Mouse (Mus musculus): ENCODE data around the gene Cfap298. TPM values are rescaled to one million over a fixed set of nuclear protein-coding genes. Genes with fewer than 3 reads are reported as not detected.

The Cfap298 gene
- polyA plus RNA-seq, 1 experiment from 2014 or later = 43.1 TPM

DNA sequence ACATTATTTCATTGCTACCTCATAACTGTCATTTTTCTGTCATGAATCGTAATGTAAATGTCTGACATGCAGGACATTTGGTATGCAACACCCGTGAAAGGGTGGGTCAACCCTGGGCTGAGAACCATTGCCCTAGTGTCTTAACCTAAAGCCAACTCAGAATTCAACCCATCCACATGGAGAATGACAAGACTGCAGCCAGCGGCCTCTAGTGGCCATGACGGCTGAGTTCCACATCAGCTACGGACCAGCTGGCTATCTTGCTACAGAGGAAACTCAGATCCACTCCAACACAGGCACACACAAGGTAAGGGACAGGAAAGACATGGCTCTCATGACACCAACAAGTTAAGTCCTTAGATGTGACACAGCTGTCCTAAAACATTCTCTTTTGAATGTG lies 9.5 kb downstream of the Cfap298 start:
- Histone ChIP-seq H3K4me1 (ENCODE audit: control insufficient read depth, insufficient read depth, low read length) (no peaks in the 10 kb centered on the region), H3K4me3 (ENCODE audit: low read depth, low read length) (no peak overlapping the region), H3K9ac (ENCODE audit: low read length) (no peak overlapping the region), H3K36me3 (ENCODE audit: control insufficient read depth, insufficient read depth, low read length) (no peaks in the 10 kb centered on the region), H3K9me3 (ENCODE audit: control insufficient read depth, low read length) (no peaks in the 10 kb centered on the region), H3K27ac (replicated peaks; ENCODE audit: low read depth, low read length) (no peak overlapping the region), H3K27me3 (ENCODE audit: control insufficient read depth, insufficient read depth, low read length) (no peaks in the 10 kb centered on the region), H3K4me2 (ENCODE audit: low read depth, severe bottlenecking) (no peak overlapping the region)
- WGBS = 25% methylated on average over 5 of the region's 5 CpGs
- ATAC-seq (ENCODE audit: insufficient number of reproducible peaks, low FRiP score, low TSS enrichment, low read depth) (no peak), DNase-seq (ENCODE audit: low spot score) (peak; percentile 78)

DNA sequence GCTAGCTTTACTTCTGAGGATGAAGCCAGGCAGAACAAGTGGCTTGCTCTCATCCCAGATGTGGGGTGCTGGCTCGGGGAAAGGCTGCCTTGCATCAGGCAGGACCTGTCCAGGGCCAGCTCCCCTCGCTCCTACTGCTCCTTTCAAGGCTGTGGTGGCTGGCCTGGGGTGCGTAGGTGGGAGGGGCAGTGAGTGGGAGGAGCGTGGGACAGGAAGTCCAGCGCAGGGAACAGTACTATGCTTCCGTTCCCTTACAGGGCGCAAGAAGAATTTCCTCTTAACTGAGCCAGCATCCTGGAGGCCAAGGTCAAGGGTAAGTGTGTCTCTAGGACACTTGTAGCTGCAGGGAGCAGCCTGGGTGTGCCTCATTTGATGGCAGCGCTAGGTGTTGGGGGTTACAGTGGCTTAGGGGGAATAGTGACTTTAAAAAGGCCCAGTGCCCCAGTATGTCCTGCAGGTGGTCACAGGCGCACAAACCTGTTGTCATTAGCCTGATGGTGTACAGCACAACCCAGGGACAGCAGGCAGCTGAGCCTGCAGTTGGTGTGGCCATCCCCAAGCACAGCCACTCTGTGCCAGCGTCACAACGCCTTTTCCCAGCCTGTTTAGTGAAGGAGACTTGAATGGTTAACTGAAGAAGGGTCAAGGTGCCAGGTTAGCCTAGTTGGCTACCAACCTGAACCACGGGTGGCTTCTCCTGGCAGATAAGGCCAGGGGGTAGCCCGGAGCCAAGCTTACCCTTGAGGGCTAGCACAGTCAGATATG lies 10.1 kb downstream of the Cfap298 start:
- no peak overlapping the region for H3K9ac ChIP-seq (ENCODE audit: low read length)
- no peaks in the 10 kb centered on the region for H3K4me1 ChIP-seq (ENCODE audit: control insufficient read depth, insufficient read depth, low read length)
- no peak overlapping the region for H3K4me2 ChIP-seq (ENCODE audit: low read depth, severe bottlenecking)
- no peaks in the 10 kb centered on the region for H3K36me3 ChIP-seq (ENCODE audit: control insufficient read depth, insufficient read depth, low read length)
- no peak overlapping the region for H3K4me3 ChIP-seq (ENCODE audit: low read depth, low read length)
- no peaks in the 10 kb centered on the region for H3K9me3 ChIP-seq (ENCODE audit: control insufficient read depth, low read length)
- DNase-seq (ENCODE audit: low spot score) (no peak), ATAC-seq (ENCODE audit: insufficient number of reproducible peaks, low FRiP score, low TSS enrichment, low read depth) (no peak)
- no peaks in the 10 kb centered on the region for H3K27me3 ChIP-seq (ENCODE audit: control insufficient read depth, insufficient read depth, low read length)
- WGBS = 90% methylated on average over 13 of the region's 13 CpGs
- no peak overlapping the region for H3K27ac ChIP-seq (replicated peaks; ENCODE audit: low read depth, low read length)

DNA sequence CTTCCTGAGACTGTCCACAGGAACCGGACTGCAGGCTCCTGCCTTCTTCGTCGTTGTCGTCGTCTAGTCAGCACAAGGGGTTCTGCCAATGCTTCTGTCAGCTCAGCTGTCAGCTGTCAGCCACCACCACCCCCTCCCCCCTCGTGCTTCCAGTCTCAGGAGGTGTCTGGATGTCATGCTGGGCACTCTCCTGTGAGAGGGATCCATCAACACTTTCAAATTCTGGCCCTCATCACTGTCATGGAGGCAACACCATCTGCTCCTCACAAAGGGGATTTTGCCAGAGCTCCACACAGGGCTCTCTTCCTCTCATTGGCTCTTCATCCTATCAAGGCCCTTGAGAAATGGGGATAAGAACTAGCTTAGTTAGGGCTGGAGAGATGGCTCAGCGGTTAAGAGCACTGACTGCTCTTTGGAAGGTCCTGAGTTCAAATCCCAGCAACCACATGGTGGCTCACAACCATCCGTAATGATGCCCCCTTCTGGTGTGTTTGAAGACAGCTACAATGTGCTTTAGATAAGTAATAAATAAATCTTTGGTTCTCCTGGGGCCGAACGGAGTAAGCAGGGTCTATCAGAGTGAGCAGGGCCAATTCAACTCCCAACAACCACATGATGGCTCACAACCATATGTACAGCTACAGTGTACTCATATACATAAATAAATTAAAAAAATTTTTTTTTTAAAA lies 13.3 kb downstream of the Cfap298 start:
- Histone ChIP-seq H3K27me3 (ENCODE audit: control insufficient read depth, insufficient read depth, low read length) (no peaks in the 10 kb centered on the region), H3K4me1 (ENCODE audit: control insufficient read depth, insufficient read depth, low read length) (no peaks in the 10 kb centered on the region), H3K4me2 (ENCODE audit: low read depth, severe bottlenecking) (no peak overlapping the region), H3K36me3 (ENCODE audit: control insufficient read depth, insufficient read depth, low read length) (no peaks in the 10 kb centered on the region), H3K9me3 (ENCODE audit: control insufficient read depth, low read length) (no peaks in the 10 kb centered on the region), H3K9ac (ENCODE audit: low read length) (no peak overlapping the region), H3K27ac (replicated peaks; ENCODE audit: low read depth, low read length) (no peak overlapping the region), H3K4me3 (ENCODE audit: low read depth, low read length) (no peak overlapping the region)
- DNase-seq (ENCODE audit: low spot score) (no peak), ATAC-seq (ENCODE audit: insufficient number of reproducible peaks, low FRiP score, low TSS enrichment, low read depth) (no peak)
- 46% methylated on average over 10 of the region's 10 CpGs for WGBS

DNA sequence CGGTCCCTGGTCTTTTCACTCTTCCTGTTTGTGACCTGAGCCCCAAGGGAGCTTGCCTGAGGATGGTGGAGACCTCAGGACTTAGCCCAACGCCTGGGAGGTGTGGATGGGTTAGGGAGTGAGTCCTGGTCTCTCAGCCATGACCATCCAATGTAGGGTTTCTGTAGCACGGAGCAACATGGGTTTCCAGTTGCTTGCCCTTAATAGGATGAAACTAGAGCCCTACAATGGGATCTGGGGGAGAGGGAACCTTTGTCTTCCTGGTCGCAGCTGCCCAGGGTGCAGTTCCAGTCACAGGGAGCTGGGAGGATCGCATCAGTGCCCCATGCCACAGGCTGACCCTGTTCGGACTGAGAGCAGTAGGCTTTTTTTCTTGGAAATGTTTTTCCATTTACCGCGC lies 17.8 kb downstream of the Cfap298 start:
- H3K36me3 ChIP-seq (ENCODE audit: control insufficient read depth, insufficient read depth, low read length) = no peaks in the 10 kb centered on the region
- H3K9me3 ChIP-seq (ENCODE audit: control insufficient read depth, low read length) = no peaks in the 10 kb centered on the region
- H3K4me2 ChIP-seq (ENCODE audit: low read depth, severe bottlenecking) = no peak overlapping the region
- WGBS = 88% methylated on average over 8 of the region's 8 CpGs
- no peak overlapping the region for H3K9ac ChIP-seq (ENCODE audit: low read length)
- DNase-seq (ENCODE audit: low spot score) = no peak
- no peak overlapping the region for H3K4me3 ChIP-seq (ENCODE audit: low read depth, low read length)
- no peak for ATAC-seq (ENCODE audit: insufficient number of reproducible peaks, low FRiP score, low TSS enrichment, low read depth)
- no peak overlapping the region for H3K27ac ChIP-seq (replicated peaks; ENCODE audit: low read depth, low read length)
- H3K4me1 ChIP-seq (ENCODE audit: control insufficient read depth, insufficient read depth, low read length) = no peaks in the 10 kb centered on the region
- no peaks in the 10 kb centered on the region for H3K27me3 ChIP-seq (ENCODE audit: control insufficient read depth, insufficient read depth, low read length)

DNA sequence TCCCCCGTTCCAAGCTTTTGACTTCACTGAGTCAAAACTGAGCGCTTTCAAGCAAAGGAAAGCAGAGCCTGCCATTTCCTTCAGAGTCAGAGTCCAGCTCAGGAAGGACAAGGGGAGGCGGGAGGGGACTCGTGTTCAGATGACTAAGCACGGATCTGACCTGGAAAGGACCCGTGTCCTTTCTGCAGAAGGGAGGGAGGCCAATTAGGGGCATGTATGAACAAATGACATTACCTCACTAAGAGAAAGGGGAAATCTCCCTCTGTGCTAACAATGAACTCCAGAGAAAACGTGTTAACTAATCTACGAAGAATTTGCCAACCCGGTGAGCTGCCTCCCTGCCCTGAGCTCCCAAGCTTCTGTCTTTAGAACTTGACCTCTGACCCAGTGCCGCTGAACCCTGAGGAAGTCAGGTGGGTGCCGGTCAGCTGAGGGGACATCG lies 18.9 kb downstream of the Cfap298 start:
- ATAC-seq (ENCODE audit: insufficient number of reproducible peaks, low FRiP score, low TSS enrichment, low read depth) (no peak), DNase-seq (ENCODE audit: low spot score) (no peak)
- H3K4me2 ChIP-seq (ENCODE audit: low read depth, severe bottlenecking) = no peak overlapping the region
- H3K4me3 ChIP-seq (ENCODE audit: low read depth, low read length) = no peak overlapping the region
- no peaks in the 10 kb centered on the region for H3K36me3 ChIP-seq (ENCODE audit: control insufficient read depth, insufficient read depth, low read length)
- no peak overlapping the region for H3K27ac ChIP-seq (replicated peaks; ENCODE audit: low read depth, low read length)
- H3K9ac ChIP-seq (ENCODE audit: low read length) = no peak overlapping the region
- no peaks in the 10 kb centered on the region for H3K27me3 ChIP-seq (ENCODE audit: control insufficient read depth, insufficient read depth, low read length)
- no peaks in the 10 kb centered on the region for H3K4me1 ChIP-seq (ENCODE audit: control insufficient read depth, insufficient read depth, low read length)
- WGBS = 52% methylated on average over 12 of the region's 12 CpGs
- H3K9me3 ChIP-seq (ENCODE audit: control insufficient read depth, low read length) = no peaks in the 10 kb centered on the region

DNA sequence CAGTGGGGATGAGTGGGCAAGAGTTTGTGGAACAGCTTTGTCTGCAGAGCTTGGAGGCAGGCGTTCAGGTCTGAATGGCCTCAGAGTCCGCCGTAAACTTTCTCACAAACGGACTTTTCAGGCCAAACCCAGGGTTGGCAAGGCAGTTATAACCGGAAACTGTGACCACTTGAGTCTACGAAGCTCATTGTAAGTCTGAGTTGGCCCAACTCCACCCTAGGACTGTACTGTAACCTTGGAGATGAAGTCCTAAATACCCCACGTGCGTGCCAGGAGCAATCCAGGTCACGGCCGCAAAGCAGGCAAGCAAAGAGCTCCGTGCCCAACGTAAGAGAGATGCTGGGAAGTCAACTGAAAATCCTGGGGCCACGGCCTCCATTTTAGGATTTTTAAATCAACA lies 23.1 kb downstream of the Cfap298 start:
- H3K9me3 ChIP-seq (ENCODE audit: control insufficient read depth, low read length) = no peaks in the 10 kb centered on the region
- H3K27me3 ChIP-seq (ENCODE audit: control insufficient read depth, insufficient read depth, low read length) = no peaks in the 10 kb centered on the region
- no peak overlapping the region for H3K4me3 ChIP-seq (ENCODE audit: low read depth, low read length)
- ATAC-seq (ENCODE audit: insufficient number of reproducible peaks, low FRiP score, low TSS enrichment, low read depth) (no peak), DNase-seq (ENCODE audit: low spot score) (no peak)
- no peak overlapping the region for H3K9ac ChIP-seq (ENCODE audit: low read length)
- H3K4me1 ChIP-seq (ENCODE audit: control insufficient read depth, insufficient read depth, low read length) = no peaks in the 10 kb centered on the region
- WGBS = 93% methylated on average over 13 of the region's 13 CpGs
- no peak overlapping the region for H3K27ac ChIP-seq (replicated peaks; ENCODE audit: low read depth, low read length)
- no peak overlapping the region for H3K4me2 ChIP-seq (ENCODE audit: low read depth, severe bottlenecking)
- H3K36me3 ChIP-seq (ENCODE audit: control insufficient read depth, insufficient read depth, low read length) = no peaks in the 10 kb centered on the region

DNA sequence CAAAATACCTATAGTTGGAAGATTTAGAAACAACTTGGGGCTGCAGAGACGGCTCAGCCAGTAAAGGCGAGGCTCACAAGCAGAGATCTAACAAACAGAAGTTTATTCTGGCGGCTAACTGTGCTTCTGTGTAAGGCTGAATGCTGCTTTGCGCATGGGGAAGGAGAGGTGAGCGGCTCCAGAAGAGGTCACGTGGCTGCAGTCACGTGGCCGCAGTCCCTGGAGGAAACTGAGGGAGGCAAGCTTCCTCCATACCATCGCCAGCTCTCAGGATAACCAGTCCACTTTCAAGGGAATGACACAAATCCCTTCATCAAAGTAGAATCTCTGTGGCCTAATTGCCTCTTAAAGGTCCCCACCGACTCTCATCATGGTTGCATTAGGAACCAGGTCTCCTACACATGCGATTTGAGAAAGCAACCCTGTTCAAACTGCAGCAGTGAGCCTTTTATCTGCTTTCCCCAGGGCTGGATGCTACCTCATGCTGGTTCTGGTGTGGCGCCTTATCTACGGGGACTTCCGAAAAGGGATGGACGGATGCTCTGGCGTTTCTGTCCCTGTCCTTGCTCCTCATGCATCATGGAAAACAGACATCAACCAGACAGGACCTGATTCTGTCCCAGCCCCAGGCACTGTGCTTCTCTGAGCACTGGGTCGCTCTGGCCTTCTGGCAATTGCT lies 23.9 kb downstream of the Cfap298 start:
- no peak overlapping the region for H3K4me3 ChIP-seq (ENCODE audit: low read depth, low read length)
- H3K9me3 ChIP-seq (ENCODE audit: control insufficient read depth, low read length) = no peaks in the 10 kb centered on the region
- H3K27me3 ChIP-seq (ENCODE audit: control insufficient read depth, insufficient read depth, low read length) = no peaks in the 10 kb centered on the region
- no peaks in the 10 kb centered on the region for H3K4me1 ChIP-seq (ENCODE audit: control insufficient read depth, insufficient read depth, low read length)
- no peak for DNase-seq (ENCODE audit: low spot score)
- no peak for ATAC-seq (ENCODE audit: insufficient number of reproducible peaks, low FRiP score, low TSS enrichment, low read depth)
- no peak overlapping the region for H3K27ac ChIP-seq (replicated peaks; ENCODE audit: low read depth, low read length)
- H3K9ac ChIP-seq (ENCODE audit: low read length) = no peak overlapping the region
- WGBS = 81% methylated on average over 17 of the region's 17 CpGs
- H3K36me3 ChIP-seq (ENCODE audit: control insufficient read depth, insufficient read depth, low read length) = no peaks in the 10 kb centered on the region
- no peak overlapping the region for H3K4me2 ChIP-seq (ENCODE audit: low read depth, severe bottlenecking)

DNA sequence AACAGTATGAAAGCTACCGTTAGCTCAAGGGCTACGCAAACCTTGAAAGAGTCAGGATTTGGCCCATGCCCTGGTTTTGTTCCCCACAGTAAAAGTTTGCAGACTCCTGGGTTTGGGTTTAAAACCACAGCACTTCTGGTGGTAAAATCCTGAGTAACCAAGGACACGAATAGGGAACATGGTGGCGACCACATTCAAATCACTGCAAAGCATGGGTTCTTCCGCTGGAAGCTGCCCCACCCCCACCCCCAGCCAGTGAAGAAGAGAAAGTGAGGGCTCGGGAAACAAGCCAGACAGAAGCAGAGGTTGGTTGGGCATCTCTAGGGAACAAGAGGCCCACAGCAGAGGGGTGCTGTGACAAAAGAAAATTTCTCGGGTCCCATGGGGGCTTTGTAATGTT lies 27.7 kb downstream of the Cfap298 start:
- 71% methylated on average over 7 of the region's 7 CpGs for WGBS
- Histone ChIP-seq H3K27me3 (ENCODE audit: control insufficient read depth, insufficient read depth, low read length) (no peaks in the 10 kb centered on the region), H3K36me3 (ENCODE audit: control insufficient read depth, insufficient read depth, low read length) (no peaks in the 10 kb centered on the region), H3K27ac (replicated peaks; ENCODE audit: low read depth, low read length) (no peak overlapping the region), H3K9me3 (ENCODE audit: control insufficient read depth, low read length) (no peaks in the 10 kb centered on the region), H3K9ac (ENCODE audit: low read length) (no peak overlapping the region), H3K4me2 (ENCODE audit: low read depth, severe bottlenecking) (no peak overlapping the region), H3K4me1 (ENCODE audit: control insufficient read depth, insufficient read depth, low read length) (no peaks in the 10 kb centered on the region), H3K4me3 (ENCODE audit: low read depth, low read length) (no peak overlapping the region)
- DNase-seq (ENCODE audit: low spot score) (no peak), ATAC-seq (ENCODE audit: insufficient number of reproducible peaks, low FRiP score, low TSS enrichment, low read depth) (no peak)
